Mouse (Mus musculus): ENCODE results near the gene Tmem128.

The Tmem128 gene

DNA sequence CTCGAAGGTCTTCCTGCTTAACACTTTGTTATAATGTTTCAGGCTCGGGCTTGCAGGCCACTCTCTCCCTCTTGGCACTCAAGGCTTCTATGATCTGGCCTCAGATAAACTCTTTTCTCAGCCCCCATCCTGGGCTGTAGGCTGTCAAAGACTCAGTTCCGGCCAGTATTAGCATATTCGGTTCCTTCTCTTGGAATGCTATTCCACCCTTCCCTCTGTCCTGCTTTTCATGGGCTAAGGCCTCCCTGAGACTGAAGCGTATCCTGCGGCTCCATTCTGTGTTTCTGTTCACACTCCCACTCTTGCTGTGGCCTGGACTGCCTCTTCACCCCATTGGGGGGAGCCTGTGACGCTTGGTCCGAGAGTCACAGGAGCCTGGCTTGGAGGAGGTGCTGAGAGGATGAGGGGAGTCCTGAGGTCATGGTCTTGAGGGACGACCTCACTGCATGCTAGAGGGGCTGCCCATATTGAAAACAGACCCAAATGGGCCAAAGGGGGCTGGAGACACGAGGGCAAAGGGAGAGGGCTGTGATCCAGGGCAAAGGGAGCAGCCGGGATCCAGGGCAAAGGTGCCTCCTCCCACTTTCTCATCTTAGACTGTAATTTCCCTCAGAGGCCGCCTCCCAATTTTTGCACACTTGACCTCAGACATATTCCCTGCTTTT is 18.1 kb downstream of the Tmem128 start:
- no peak for DNase-seq (ENCODE audit: low spot score in 2 of 2)

DNA sequence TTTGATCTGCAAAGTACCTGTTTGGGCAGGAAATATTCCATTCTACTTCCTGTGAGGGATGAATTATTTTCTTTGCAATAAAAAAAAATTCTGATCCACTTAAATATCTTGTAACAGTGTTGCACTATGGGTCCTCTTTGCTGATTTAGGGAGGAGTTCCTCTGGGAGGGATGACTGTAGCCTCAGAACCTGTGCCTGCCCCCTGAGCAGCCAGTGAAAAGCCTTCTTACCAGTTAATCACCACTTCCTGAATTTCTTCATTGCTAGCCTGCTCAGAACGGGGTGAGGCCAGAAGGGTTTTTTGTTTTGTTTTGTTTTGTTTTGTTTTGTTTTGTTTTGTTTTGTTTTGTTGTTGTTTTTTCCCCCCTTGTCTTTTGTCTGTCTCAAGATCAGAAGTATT is 20.1 kb downstream of the Tmem128 start:
- no peak for DNase-seq (ENCODE audit: low spot score in 2 of 2)

DNA sequence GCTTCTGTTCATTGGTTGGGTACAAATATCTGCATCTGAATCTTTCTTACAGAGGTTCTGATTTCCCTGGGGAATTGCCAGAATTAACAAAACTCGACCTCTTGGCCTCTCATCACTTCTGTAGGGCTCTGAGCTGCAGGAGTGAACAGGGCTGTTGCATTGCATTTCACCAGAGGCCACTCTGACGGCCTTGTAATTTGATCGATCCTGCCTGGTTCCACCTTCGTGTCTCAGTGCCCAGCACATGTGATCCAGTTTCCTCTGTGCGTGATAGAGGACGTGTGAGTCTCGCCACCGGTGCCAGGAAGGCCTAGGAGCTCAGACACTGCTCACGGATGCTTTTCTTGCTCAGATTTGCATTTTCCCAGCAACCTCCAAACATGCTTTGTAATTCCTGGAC is 25.7 kb downstream of the Tmem128 start:
- DNase-seq (ENCODE audit: low spot score in 2 of 2) = no peak

DNA sequence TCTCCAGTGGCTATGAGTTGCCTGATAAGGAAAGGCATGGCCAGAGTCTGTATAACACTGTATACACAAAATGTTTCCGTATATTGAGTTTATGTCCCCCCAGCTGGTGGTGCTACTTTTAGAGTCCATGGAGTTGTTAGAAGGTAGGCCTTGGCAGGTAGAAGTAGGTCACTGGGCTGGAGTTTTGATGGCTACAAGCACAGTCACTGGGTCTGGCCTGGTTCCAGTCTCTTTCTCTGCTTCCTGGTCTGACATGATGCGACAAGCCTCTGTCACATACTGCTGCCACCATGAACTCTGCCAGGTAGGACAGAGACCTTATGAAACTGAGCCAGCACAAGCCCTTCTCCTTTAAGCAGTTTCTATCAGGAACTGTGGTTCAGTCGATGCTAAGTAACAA is 28.5 kb downstream of the Tmem128 start:
- DNase-seq (ENCODE audit: low spot score in 2 of 2) = no peak

DNA sequence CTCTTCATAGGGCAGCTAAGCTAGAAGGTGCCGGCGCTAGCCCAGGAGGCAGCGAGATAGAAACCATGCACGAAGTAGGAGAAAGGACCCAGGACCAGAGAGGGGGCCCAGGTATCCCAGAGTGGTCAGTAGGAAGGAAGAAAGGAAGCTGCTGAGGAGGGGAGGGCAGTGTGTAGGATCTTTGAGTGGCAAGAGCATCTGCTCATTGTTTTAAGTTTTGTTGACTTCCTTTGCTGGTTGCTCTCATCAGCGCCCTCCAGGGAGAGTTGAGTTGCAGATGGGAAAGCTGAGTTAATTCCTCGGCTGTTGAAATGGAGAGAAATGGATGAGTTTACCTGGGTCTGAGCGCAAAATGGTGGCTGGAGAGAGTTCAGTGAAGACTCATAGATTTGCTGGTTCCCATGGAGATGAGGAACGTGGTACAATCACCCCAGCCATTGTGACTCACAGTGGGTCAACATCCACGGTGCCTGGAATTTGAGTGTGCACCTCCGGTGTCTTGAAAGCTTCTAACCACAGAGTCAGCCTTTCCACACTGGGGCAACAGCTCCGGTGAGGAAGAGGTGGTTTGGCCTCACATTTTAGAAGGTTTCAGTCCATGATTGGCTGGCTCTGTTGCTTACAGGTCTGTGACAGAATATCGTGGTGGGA is 41.9 kb downstream of the Tmem128 start:
- no peak for DNase-seq (ENCODE audit: low spot score in 2 of 2)

DNA sequence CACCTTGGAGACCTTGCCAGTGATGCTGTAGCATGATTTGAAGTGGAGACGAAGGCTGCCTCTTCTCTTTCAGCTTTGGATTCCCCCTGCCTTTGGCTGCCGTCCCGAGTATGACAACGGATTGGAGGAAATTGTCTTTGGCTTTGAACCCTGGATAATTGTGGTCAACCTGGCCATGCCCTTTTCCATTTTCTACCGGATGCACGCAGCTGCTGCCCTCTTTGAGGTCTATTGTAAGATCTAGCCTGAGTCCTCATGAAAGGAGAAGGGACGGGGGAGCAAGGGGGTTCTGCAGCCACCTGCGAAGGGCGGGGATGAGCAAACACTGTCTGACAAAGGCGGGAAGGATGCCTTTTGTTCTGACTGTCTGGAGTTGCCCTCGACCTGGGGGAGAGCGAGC is 42.7 kb downstream of the Tmem128 start:
- no peak for DNase-seq (ENCODE audit: low spot score in 2 of 2)

DNA sequence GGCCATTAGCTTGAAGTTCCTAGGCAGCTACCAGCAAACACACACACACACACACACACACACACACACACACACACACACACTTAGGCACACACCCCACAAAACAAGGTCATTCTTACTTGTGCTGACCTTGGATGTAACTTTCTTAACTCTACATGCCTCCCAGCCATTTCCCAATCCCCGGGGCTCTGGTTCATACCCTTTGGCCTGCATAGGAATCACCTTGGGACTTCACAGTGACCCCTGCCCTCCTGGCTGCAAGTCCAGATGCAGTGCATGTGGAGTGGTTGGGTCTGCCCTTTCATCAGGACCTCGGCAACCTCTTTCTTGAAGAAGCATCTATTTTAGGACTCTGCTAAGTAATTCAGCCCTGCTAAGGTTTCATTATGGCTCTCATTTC is 45.3 kb downstream of the Tmem128 start:
- no peak for DNase-seq (ENCODE audit: low spot score in 2 of 2)

DNA sequence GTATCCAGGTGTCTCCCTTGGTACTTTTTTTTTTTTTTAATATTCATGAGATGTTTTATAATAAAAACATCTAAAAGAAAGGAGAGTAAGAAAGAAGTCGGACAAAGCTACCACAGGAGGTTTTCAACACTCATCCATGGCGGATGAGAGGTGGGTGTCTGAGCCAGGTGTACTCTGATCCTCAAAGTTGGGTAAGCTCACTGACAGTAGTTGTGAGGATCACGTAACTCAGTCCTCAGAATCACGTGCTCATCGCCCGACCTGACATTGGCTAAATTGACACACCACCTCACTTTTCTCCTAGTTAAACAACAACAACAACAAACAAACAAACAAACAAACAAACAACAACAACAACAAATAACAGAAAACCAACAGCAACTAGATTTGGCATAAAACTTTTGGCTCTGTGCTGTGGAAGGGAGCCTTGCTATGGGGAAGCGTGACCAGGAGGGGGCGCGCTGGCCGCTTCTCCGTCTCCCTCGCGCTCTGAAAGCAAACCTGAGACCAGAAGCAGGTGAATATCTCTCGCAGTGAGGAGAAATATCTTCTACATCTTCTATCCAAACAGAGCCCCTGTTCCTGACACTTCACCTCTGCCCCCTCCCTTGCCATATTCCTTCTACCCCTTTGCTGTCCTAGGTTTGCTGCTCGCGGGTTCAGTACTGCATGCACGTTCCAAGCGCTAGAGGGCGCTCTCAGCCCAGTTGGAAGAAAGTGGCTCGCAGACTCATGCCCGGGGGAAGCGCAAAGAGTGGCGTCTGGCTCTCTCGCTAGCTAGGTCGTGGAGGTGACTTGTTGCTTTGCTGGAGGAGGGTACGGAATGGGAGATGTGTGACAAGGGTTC is 47.5 kb downstream of the Tmem128 start:
- peak; percentile 71 to 84 for DNase-seq (ENCODE audit: low spot score in 2 of 2)

DNA sequence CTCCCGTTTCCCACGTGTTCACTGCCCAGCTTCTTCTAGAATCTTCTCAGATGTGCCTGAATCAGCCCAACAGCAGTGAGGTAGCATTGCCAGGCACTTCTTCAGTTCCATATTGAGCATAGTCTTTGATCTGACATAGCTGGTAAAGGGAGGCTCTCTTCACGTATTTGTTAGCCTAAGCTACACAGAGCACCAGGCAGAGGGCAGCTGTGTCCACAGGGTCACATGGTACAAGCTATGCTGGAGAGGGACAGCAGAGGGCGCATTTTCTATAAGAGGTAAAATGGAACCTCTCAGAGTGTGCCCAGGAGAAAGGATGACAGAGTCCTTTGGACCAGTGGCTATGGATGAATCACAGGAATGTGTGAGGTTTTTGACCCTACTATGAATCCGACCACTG is 48.9 kb downstream of the Tmem128 start:
- peak; percentile 16 to 48 for DNase-seq (ENCODE audit: low spot score in 2 of 2)

DNA sequence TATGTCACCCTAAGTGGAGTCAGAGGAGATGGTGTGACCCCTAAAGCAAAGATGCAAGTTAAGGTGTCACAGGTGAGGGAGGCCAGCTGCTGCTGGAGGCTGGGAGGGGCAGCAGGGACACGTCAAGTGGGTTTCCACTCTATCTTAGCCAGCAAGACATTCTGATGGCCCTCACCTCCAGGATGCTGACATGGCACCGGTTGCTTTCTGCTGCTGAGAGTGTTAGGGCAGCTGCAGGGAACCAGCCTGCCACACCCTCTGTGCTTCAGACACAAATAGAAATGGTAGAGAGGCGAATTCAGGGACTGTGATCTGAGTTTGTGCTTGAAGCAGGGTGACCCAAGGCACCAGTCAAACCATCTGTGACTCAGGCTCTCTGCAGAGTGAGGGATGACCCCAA is 49.8 kb downstream of the Tmem128 start:
- DNase-seq (ENCODE audit: low spot score in 2 of 2) = no peak
